Mouse (Mus musculus) right cerebral cortex, postnatal 4 days (tissue): ENCODE results near the gene Ano6.

Experiments
- DNase-seq: peaks from one replicate; pipeline ENCODE4 v3.0.0-alpha.2; 2022

Gene Ano6

DNA sequence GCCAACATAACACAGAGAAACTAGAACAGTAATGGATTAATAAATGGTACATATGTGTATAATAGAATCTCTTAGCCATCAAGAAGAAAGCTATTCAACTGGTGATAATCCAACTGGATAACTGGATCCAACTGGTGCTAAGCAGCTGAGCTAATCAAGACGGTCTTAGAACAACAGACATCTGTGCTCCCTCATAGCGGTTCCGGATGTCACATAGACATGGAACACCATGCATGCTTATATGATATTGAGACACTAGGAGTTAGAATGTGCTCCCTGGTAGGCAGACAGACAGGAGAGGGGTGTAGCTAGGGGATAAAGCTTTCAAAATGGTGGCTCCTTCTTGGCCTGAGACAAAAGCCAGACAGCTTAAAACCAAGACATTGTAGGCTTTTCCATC, 197.3 kb downstream of the Ano6 start:
- DNase-seq, result no peak

GRCm38 (mm10) chr15:95989496-95990124, 199.0 kb downstream of the Ano6 start:
- DNase-seq, result no peak

DNA sequence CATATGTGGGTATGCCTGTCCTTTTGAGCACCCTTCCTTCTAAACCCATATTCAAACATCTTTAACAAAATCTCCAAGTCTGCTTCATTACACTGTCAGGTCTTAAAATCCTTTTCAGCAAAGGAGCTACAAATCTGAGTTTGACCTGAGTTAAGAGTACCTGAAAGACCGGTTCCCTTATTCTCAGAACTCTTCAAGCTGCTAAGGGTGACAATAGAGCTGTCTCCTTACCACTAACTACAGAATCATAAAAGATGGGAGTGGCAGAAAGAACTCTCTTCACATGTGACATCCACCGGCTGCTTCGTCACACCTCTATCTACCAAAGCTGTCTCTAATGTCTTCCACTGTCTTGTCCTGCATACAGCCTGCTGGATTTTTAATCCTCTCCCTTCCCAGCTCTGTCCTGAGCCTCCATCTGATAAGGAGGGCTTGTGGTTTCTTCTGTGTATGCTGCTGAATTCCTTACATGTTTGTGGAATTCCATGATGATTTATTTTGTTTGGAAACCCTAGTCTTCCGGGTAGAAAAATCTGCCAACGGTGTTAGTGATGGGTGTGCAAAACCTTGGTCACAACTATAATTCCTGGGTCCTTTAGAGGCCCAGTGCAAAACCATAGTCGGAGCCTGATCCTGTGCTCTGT, 212.4 kb downstream of the Ano6 start:
- no peak for DNase-seq

- no peak for DNase-seq
These were observed 221.2 kb downstream of the Ano6 start for GRCm38 (mm10) chr15:96011640-96012390.

DNA sequence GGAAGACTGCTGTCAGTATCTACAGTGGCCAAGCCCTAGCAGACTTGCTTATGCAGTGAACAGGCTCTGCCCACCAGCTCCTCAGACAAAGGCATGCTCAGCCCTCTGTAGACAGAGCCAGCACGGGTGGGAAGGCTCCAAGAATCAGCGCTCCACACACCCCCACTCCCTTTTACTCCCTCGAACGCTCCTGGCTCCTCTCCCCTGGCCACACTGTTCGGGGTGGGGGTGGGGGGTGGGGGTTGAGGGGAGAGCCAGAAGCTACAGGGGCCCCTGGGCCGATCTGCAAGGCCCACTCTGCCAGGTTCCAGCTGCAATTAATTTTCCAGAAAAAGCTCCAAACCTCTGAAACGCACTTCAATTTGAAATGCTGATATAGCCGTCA, 221.7 kb downstream of the Ano6 start:
- peak; percentile 10 for DNase-seq

DNA sequence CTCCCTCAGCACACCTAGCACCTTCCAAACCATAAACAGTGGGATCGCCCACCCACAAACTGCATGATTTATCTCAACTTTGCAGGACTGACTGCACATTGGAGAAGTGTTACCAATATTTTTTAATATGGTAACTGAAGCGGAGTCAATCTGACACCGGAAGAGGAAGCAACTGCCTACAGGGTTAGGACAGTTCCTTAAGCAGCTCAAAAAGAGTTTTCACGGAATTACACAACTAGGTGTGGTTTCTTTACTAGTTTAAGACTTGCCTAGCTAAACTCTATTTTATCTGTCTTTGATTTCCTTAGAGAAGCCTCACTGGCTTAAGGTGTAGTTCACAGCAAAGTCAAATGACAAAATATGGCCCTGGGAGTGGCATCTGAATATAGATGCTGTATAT, 223.9 kb downstream of the Ano6 start:
- no peak for DNase-seq

- DNase-seq, result no peak
These were observed 229.8 kb downstream of the Ano6 start for GRCm38 (mm10) chr15:96020465-96020864.

DNA sequence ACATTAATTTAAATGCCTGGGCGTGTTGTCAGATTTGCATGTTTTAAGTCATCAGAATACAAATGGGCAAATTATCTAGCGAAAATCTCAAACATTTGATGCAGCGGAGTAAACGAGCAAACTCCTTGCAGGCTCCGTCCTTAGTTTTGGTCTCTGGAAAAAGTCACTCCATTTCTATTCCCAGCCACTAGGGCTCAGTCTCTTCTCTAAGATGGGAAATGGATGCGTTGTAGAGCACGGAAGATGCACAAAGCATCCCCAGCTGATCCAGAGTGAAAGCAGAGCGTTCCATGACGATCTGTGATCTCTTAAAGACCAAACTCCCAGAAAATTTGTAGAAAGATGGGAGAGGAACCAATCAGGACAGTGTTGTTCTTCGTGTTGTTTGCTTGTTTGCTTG, 230.9 kb downstream of the Ano6 start:
- no peak for DNase-seq
